Mouse (Mus musculus) lung, embryonic 16.5 days (tissue): ENCODE data around the gene Sh3rf3. TPM values are rescaled to one million over a fixed set of nuclear protein-coding genes. Genes with fewer than 3 reads are reported as not detected.

Source experiments
- ATAC-seq: fragments of 200-750 bp; cut with Nextera tagmentation; 2 replicates; pipeline ENCODE4 v1.8.0; 2017; ENCODE audit warnings: low read depth, mild to moderate bottlenecking, moderate library complexity
- H3K27ac ChIP-seq: fragments of 300-500 bp; sonication (generic); 2 replicates; pipeline ENCODE4 v1.5.1; 2014; ENCODE audit warnings: mild to moderate bottlenecking, control low read depth, low read length
- H3K27me3 ChIP-seq: fragments of 300-500 bp; sonication (generic); 2 replicates; pipeline ENCODE4 v1.6.1; 2014; ENCODE audit warnings: low read depth, low read length, mixed read lengths; ENCODE audit not compliant: control insufficient read depth, insufficient read depth
- H3K36me3 ChIP-seq: fragments of 300-500 bp; sonication (generic); 2 replicates; pipeline ENCODE4 v1.6.1; 2014; ENCODE audit warnings: low read length; ENCODE audit not compliant: control insufficient read depth, insufficient read depth
- H3K4me1 ChIP-seq: fragments of 300-500 bp; sonication (generic); replicated peaks from 2 replicates; pipeline ENCODE4 v1.6.1; 2014; ENCODE audit warnings: low read length, mixed read lengths; ENCODE audit not compliant: control insufficient read depth, insufficient read depth
- H3K4me2 ChIP-seq: fragments of 300-500 bp; sonication (generic); 2 replicates; pipeline ENCODE4 v1.6.1; 2014; ENCODE audit warnings: low read depth, low read length, control low read depth
- H3K4me3 ChIP-seq: fragments of 300-500 bp; sonication (generic); 2 replicates; pipeline ENCODE4 v1.5.1; 2014; ENCODE audit warnings: mild to moderate bottlenecking, low read length, control low read depth
- H3K9ac ChIP-seq: fragments of 300-500 bp; sonication (generic); 2 replicates; pipeline ENCODE4 v1.6.1; 2014; ENCODE audit warnings: low read length, control low read depth
- H3K9me3 ChIP-seq: fragments of 300-500 bp; sonication (generic); 2 replicates; pipeline ENCODE4 v1.6.1; 2016; ENCODE audit warnings: low read length; ENCODE audit not compliant: control insufficient read depth
- WGBS: fragments of 180-500 bp; shearing (Covaris S2); extraction: QIAGEN DNeasy Blood & Tissue Kit; methylation state at CpG from one replicate; pipeline ENCODE4 v1.1.7; 2014; 5-methylcytosine and 5-hydroxymethylcytosine counted together
- polyA plus RNA-seq: library from polyadenylated mRNA; unstranded; fragments of >200 nt; fragmentation: Nextera tagmentation; extraction: Ambion mirVana; gene quantifications from 2 replicates; pipeline ENCODE4 v1.2.1, GENCODE M21; 2015

Sh3rf3 gene
- polyA plus RNA-seq, 1 experiment from 2014 or later = 1.9 TPM

DNA sequence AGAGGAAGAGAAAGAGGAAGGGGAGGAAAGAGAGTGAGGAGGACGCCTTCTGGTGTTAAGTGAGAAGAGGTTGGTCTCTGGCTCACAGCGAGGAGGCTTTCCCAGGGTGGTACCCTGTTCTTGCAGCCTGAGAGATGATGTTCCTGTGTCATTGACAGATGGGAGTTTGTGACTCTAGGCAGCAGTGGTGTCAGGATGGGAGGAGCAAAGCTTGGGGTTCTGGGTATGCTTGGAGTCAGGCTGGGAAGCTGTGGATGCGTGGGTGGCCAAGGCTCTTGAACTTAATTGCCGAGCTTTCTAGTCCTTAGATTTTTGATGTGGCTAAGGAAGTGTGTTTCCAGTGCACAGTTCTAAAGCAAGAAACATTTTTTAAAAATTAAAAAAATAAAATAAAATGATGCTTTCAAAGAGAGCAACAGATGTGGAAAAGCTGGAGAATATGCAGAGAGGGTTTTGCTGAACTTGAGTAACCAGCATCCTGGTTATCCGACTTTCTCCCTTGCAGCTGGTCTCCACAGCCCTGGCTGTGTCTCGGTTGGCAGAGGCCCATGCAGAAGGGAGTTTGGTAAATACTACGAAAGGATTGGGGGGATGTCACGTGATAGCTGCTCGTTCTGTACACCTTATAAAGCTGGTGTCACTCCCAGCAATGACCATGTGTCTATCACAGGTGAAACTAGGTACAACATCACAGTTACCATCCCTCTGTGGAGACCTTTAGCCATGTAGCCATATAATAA is 130.7 kb downstream of the Sh3rf3 start:
- Histone ChIP-seq H3K4me2 (no peak overlapping the region), H3K27me3 (no peaks in the 10 kb centered on the region), H3K9me3 (no peaks in the 10 kb centered on the region), H3K36me3 (no peaks in the 10 kb centered on the region), H3K4me1 (peaks cover 2% of the 10 kb centered on the region; the same call in 1 of the 2 replicates), H3K27ac (no peak overlapping the region), H3K4me3 (no peak overlapping the region), H3K9ac (no peak overlapping the region)
- ATAC-seq = no peak
- 59% methylated on average over 9 of the region's 9 CpGs for WGBS

DNA sequence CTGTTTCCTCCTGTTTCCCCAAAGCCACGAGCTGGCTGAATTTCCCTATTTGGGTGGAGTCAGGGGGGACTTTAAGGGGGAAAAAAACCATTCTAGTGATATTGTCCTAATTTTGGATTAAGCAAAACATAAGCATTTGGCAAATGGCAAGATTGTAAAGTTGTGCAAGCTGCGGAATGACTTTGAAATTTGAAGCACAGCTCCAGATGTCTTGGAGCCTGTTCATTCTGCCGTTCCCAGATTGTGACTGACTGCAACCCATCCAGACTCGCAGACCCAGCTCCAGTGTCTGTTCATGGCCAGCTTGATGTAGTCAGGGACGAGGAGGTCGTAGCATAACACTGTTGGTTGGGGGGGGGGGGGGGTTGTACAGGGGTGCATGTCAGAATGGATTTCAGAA is 131.8 kb downstream of the Sh3rf3 start:
- Histone ChIP-seq H3K9ac (no peak overlapping the region), H3K4me1 (peaks cover 2% of the 10 kb centered on the region; the same call in 1 of the 2 replicates), H3K27ac (peak overlapping the region; percentile 43), H3K27me3 (no peaks in the 10 kb centered on the region), H3K36me3 (no peaks in the 10 kb centered on the region), H3K9me3 (no peaks in the 10 kb centered on the region), H3K4me3 (no peak overlapping the region), H3K4me2 (no peak overlapping the region)
- peak; percentile 90 for ATAC-seq
- 46% methylated on average over 6 of the region's 6 CpGs for WGBS

DNA sequence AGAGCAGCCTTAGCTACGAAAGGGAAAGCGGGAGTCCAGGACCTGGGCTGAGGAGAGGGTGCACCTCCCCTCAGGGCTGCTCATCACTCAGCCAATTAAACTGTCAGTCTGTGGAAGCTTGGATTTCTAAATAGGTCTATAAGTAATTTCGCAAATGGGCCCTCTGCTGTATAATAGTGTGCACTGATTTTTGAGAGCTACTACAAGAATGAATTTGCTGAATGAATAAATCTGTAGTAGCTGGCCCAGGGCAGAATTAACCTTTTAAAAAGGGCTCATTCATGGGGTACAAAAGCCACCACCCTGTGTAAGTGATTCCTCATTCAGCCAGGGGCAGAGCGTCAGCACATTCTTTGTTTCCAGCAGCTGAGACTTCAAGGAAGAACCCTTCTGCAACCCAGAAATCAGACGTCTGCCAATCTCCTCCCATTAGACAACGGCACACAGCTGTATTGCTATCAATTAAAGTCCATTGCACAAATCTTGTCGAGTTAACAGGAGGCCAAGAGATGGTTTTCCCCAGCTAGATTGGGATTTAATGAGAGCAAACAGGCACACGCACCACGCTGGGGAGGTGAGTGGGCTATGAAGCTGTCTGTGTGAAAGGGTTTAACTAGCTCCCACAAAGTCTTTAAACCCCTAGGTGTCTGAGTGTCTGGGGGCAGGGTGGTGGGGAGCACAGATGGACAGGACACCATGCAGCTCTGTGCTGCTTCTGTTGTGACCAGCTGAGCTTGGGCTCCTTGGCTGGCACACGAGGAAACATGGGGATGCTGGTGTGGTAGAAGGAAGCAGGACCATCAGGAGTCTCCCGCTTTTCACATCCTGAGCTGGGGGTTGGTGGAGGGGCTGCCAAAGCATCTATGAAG is 136.8 kb downstream of the Sh3rf3 start:
- Histone ChIP-seq H3K4me3 (no peak overlapping the region), H3K9ac (no peak overlapping the region), H3K36me3 (no peaks in the 10 kb centered on the region), H3K4me2 (no peak overlapping the region), H3K4me1 (0 out of 2 replicates have a peak, but pooled peaks cover 2% of the 10 kb centered on the region), H3K27ac (0 out of 2 replicates have a peak overlapping the region, but pooled peaks have one; percentile 8), H3K9me3 (no peaks in the 10 kb centered on the region), H3K27me3 (no peaks in the 10 kb centered on the region)
- 54% methylated on average over 11 of the region's 11 CpGs for WGBS
- peak; percentile 46 for ATAC-seq

DNA sequence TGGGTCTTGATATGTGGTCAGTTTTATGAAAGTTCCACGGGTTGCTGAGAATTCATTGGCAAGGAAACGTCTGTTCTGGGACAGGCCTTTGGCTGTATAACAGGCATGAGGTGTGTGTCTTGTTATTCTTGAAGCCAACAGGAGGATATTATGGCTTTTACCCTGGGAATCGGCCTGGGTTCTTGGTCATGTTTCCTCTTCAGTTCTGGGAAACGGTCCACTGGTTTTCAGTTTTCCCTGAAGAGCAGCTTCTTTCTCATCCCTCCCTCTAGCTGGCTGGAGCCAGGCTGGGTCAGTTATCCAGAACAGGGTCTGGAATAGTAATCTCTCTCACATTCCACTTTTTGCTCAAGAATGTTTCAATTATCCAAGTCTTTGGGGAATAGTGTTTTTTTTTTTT is 147.0 kb downstream of the Sh3rf3 start:
- Histone ChIP-seq H3K9ac (no peak overlapping the region), H3K36me3 (no peaks in the 10 kb centered on the region), H3K27ac (no peak overlapping the region), H3K27me3 (no peaks in the 10 kb centered on the region), H3K4me1 (no peaks in the 10 kb centered on the region), H3K4me2 (no peak overlapping the region), H3K9me3 (no peaks in the 10 kb centered on the region), H3K4me3 (no peak overlapping the region)
- no peak for ATAC-seq
- WGBS = 78% methylated on average over 4 of the region's 4 CpGs

DNA sequence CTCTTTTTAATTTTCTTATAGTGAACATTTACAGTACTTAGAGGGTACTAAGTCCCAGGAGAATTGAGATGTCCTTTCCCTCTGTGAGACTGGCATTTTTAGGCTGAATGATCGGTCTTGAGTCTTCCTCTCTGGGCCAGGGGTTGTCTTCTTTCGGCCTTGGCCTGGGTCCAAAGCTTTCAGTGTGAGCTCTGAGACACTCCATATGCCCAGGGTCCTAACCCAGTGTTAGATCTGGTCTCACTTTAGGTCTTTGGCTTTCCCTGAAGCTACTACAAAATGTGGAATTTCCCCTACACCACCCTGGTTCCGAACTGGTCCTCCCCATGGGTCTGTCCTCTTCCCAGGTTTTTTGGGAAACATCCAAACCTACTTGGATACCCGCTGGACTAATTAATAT is 155.1 kb downstream of the Sh3rf3 start:
- Histone ChIP-seq H3K4me2 (no peak overlapping the region), H3K27me3 (no peaks in the 10 kb centered on the region), H3K4me3 (no peak overlapping the region), H3K9me3 (no peaks in the 10 kb centered on the region; the same call in 1 of the 2 replicates), H3K4me1 (peaks cover 7% of the 10 kb centered on the region), H3K27ac (no peak overlapping the region), H3K9ac (no peak overlapping the region), H3K36me3 (no peaks in the 10 kb centered on the region)
- 47% methylated on average over 4 of the region's 4 CpGs for WGBS
- no peak for ATAC-seq

DNA sequence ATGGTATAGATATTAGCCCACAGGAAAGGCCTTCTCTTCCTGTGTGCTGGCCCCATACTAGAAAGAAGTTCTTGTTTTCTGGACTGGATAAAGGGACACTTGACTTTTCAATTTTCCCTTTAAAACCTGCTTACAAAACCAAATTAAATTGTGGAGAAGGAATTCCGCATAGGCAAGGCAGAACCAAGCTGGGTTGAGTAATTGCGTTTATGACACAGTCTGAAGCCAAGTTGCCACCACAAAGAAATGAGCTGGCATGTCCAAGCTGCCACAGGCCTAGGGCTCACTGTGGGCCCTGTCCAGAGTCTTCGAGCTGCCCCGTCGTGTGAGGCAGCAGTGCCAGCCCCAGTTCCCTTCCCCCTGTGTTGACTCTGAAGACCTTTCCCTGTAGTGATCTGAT is 156.2 kb downstream of the Sh3rf3 start:
- Histone ChIP-seq H3K4me3 (no peak overlapping the region), H3K27ac (no peak overlapping the region), H3K4me1 (peaks cover 7% of the 10 kb centered on the region), H3K9ac (no peak overlapping the region), H3K4me2 (no peak overlapping the region), H3K9me3 (peaks cover 5% of the 10 kb centered on the region; the same call in 1 of the 2 replicates), H3K36me3 (no peaks in the 10 kb centered on the region), H3K27me3 (no peaks in the 10 kb centered on the region)
- ATAC-seq = no peak
- WGBS = 83% methylated on average over 5 of the region's 5 CpGs

DNA sequence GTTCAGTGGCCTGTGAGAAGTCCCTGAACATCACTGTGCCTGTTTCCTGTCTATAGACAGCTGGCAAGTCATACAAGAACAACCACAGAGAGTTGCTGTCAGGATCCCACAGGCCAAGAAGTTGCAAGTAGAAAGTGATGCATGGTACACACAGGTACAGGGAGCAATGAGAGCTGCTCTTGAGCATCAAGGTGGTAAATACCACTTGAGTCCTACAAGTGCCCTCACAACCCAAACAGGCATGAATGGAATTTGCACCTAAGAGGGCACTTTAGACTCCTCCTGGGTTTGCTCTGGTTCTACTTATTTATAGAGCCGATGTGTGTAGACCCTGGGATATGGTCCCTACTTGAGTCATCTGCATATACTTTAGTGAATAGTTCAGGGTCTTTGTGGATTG is 159.0 kb downstream of the Sh3rf3 start:
- Histone ChIP-seq H3K4me1 (peaks cover 7% of the 10 kb centered on the region), H3K36me3 (no peaks in the 10 kb centered on the region), H3K9me3 (peaks cover 5% of the 10 kb centered on the region; the same call in 1 of the 2 replicates), H3K27me3 (no peaks in the 10 kb centered on the region), H3K27ac (peak overlapping the region; percentile 83), H3K4me2 (no peak overlapping the region), H3K9ac (no peak overlapping the region), H3K4me3 (no peak overlapping the region)
- peak; percentile 93 for ATAC-seq
- WGBS = 55% methylated on average over 1 of the region's 1 CpGs

DNA sequence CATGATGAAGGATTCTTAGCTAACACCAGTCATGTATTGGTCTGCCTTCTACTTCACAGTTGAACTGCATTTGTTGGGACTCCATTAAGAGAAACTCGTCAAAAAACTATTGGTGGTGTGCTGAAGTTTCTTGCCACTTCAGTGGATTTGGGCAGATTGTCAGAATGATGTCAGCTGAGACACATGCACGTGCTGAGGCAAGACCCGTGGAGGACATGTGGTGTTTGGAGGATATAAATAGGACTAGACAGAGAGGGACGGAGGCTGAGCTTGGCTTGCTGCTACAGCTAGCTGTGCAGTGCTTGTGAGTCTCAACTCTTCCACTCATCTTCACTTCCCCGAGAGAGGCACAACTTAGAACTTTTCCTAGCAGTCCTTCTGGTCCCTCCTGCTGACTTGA is 161.0 kb downstream of the Sh3rf3 start:
- Histone ChIP-seq H3K36me3 (no peaks in the 10 kb centered on the region), H3K4me1 (peaks cover 7% of the 10 kb centered on the region), H3K4me3 (no peak overlapping the region), H3K9ac (no peak overlapping the region), H3K27me3 (no peaks in the 10 kb centered on the region), H3K4me2 (no peak overlapping the region), H3K27ac (peak overlapping the region; percentile 17; the same call in 1 of the 2 replicates), H3K9me3 (peaks cover 5% of the 10 kb centered on the region; the same call in 1 of the 2 replicates)
- ATAC-seq = no peak
- 37% methylated on average over 5 of the region's 5 CpGs for WGBS

DNA sequence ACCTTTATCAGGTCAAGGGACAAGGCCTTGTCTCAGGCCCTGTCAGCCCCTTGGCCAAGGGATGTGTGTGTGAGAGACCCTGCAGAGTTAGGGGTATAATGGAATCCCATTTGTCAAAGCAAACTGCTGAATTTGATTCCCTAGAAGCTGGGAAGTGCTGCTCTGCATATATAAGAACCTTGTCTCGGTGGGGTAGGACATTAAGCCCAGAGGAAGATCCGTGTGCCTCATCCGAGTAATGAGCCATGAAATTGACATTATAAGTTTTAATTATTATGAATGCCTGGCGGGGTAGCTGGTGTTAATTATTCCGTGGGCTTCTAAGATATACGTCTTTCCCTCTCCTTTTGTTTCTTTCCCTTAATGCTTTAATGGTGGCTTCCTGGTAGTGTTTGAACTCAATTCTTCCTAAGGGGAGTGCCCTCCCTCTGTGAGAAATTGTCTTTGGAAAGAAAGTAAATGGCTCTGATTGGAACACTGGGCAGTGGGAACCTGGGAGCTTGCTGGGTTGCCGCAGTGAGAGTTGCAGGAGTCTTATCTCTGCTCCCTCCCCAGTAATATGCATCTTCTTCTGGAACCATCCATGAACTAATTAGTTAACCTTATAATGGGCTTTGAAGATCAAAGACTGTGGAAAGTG is 166.3 kb downstream of the Sh3rf3 start:
- Histone ChIP-seq H3K9ac (no peak overlapping the region), H3K36me3 (no peaks in the 10 kb centered on the region), H3K4me1 (peaks cover 3% of the 10 kb centered on the region; the same call in 1 of the 2 replicates), H3K27ac (no peak overlapping the region), H3K27me3 (no peaks in the 10 kb centered on the region), H3K4me2 (no peak overlapping the region), H3K4me3 (no peak overlapping the region), H3K9me3 (no peaks in the 10 kb centered on the region)
- 69% methylated on average over 7 of the region's 7 CpGs for WGBS
- no peak for ATAC-seq
